ENCODE assay signal across 27 mouse cellular contexts in the genomic region with DNA sequence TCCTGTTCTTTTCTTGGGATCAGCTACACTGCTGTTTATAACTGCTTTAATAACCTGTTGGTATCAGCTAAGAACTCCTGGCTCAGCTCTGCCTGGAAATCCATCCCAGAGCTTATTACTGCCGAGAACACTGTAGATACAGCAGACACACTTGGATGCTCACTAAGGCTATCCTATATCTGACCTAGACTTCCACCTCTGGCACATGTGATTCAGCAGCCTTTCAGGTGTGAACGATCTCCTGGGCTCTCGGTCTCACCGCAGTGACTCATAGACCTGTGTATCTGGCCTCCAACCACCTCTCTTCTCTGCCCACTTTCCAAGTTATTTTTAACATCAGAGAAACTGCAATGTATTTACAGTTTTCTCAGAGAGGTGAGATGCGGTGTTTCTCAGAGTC. TPM values are rescaled to one million over a fixed set of nuclear protein-coding genes. Genes with fewer than 3 reads are reported as not detected.
"Had no signal": no experiment of that assay in that cellular context is flagged by ENCODE, and none has a peak within 500 bp of the region (broad histone marks: within the 10 kb centered on the region; RNA-seq: fewer than 3 reads in every experiment).

No protein-coding gene starts in this region.

- H3K9ac ChIP-seq: heart, embryonic 12.5 days; hindbrain, embryonic 12.5 days; hindbrain, embryonic 14.5 days; intestine, embryonic 15.5 days; limb, embryonic 12.5 days; liver, embryonic 13.5 days; liver, embryonic 15.5 days; liver, postnatal 0 days had no signal

- H3K4me3 ChIP-seq: gastrocnemius, adult 2 months; heart, embryonic 10.5 days; heart, embryonic 12.5 days; hindbrain, embryonic 10.5 days; hindbrain, embryonic 12.5 days; intestine, embryonic 15.5 days; layer of hippocampus, adult 2 months; left cerebral cortex, adult 2 months; limb, embryonic 10.5 days; limb, embryonic 12.5 days; liver, embryonic 13.5 days; liver, embryonic 15.5 days had no signal

- H3K27me3 ChIP-seq: heart, embryonic 12.5 days; hindbrain, embryonic 12.5 days; intestine, embryonic 15.5 days; limb, embryonic 12.5 days; liver, embryonic 13.5 days; liver, embryonic 15.5 days had no signal

- H3K36me3 ChIP-seq: heart, embryonic 10.5 days; heart, embryonic 12.5 days; hindbrain, embryonic 10.5 days; hindbrain, embryonic 12.5 days; intestine, embryonic 15.5 days; limb, embryonic 10.5 days; limb, embryonic 12.5 days; liver, embryonic 13.5 days; liver, embryonic 15.5 days had no signal

- H3K4me1 ChIP-seq: heart, embryonic 10.5 days; heart, embryonic 12.5 days; hindbrain, embryonic 10.5 days; hindbrain, embryonic 12.5 days; intestine, embryonic 15.5 days; limb, embryonic 10.5 days; limb, embryonic 12.5 days; liver, embryonic 13.5 days; liver, embryonic 15.5 days had no signal

- DNase-seq: gastrocnemius, adult 2 months; gastrocnemius, postnatal 10 days; gastrocnemius, postnatal 25 days; heart, adult 18-20 months; heart, postnatal 10 days; heart, postnatal 4 days; kidney, adult 9 months; kidney, postnatal 25 days; liver; liver, embryonic 13.5 days; liver, postnatal 0 days had no signal

- H3K27ac ChIP-seq: gastrocnemius, adult 2 months; heart, embryonic 10.5 days; hindbrain, embryonic 10.5 days; hindbrain, embryonic 12.5 days; hindbrain, embryonic 14.5 days; intestine, embryonic 15.5 days; layer of hippocampus, adult 2 months; left cerebral cortex, adult 2 months; limb, embryonic 10.5 days; limb, embryonic 12.5 days; liver, embryonic 13.5 days; liver, embryonic 15.5 days had no signal

- H3K9me3 ChIP-seq: heart, embryonic 10.5 days; heart, embryonic 12.5 days; hindbrain, embryonic 10.5 days; hindbrain, embryonic 12.5 days; intestine, embryonic 15.5 days; limb, embryonic 10.5 days; limb, embryonic 12.5 days; liver, embryonic 13.5 days; liver, embryonic 15.5 days had no signal

- H3K4me2 ChIP-seq: heart, embryonic 12.5 days; hindbrain, embryonic 12.5 days; hindbrain, embryonic 14.5 days; intestine, embryonic 15.5 days; limb, embryonic 12.5 days; liver, embryonic 11.5 days; liver, embryonic 13.5 days; liver, embryonic 15.5 days had no signal

- ATAC-seq: hindbrain, embryonic 16.5 days; inflammation-experienced regulatory T-cells, adult 6 months; intestine, embryonic 15.5 days; intestine, postnatal 0 days; liver, postnatal 0 days had no signal

RNA-seq across cellular contexts. Expression of a gene that starts 43.3 kb away (rescaled TPM):
- total RNA-seq: granulocyte monocyte progenitor cell, adult 5-6 weeks had no signal
- polyA plus RNA-seq: inflammation-experienced regulatory T-cells, adult 6 months had no signal
